25 mouse cellular contexts compared by ENCODE assay signal in genomic region chr9:77928769-77929168, GRCm38 (mm10). TPM values are rescaled to one million over a fixed set of nuclear protein-coding genes. Genes with fewer than 3 reads are reported as not detected.
A peak's percentile ranks its signal among the peaks of the same experiment; 100 is the strongest.
DNase-seq lines count a peak whose midpoint lies in the region; ATAC-seq lines count a peak whose summit lies in the region.
"Had no signal": no experiment of that assay in that cellular context is flagged by ENCODE, and none has a peak within 500 bp of the region (broad histone marks: within the 10 kb centered on the region; RNA-seq: fewer than 3 reads in every experiment).

No protein-coding gene starts in this region.

- H3K27me3 ChIP-seq in heart, embryonic 13.5 days (replicated peaks): no peaks in the 10 kb centered on the region
- no peaks in the 10 kb centered on the region for H3K27me3 ChIP-seq in embryonic facial prominence, embryonic 14.5 days (replicated peaks; ENCODE audit: control insufficient read depth, insufficient read depth, low read length)
- no peaks in the 10 kb centered on the region for H3K27me3 ChIP-seq in forebrain, embryonic 14.5 days (replicated peaks; ENCODE audit: control insufficient read depth, insufficient read depth, low read length)
- H3K27me3 ChIP-seq: forebrain, embryonic 13.5 days; kidney, embryonic 15.5 days; limb, embryonic 12.5 days; liver, embryonic 15.5 days; megakaryocyte, embryonic 14.5 days; Patski had no signal

- intact Hi-C loops in heart, postnatal 10 days (cut with DNase I): no loop called here

- H3K9me3 ChIP-seq in heart, embryonic 13.5 days: no peaks in the 10 kb centered on the region
- H3K9me3 ChIP-seq in embryonic facial prominence, embryonic 14.5 days (ENCODE audit: control insufficient read depth, low read length): no peaks in the 10 kb centered on the region
- H3K9me3 ChIP-seq in forebrain, embryonic 14.5 days (replicated peaks; ENCODE audit: control insufficient read depth, low read length): no peaks in the 10 kb centered on the region
- H3K9me3 ChIP-seq: forebrain, embryonic 13.5 days; kidney, embryonic 15.5 days; limb, embryonic 12.5 days; liver, embryonic 15.5 days; megakaryocyte, embryonic 14.5 days had no signal

- no peak overlapping the region for H3K4me3 ChIP-seq in heart, embryonic 13.5 days
- H3K4me3 ChIP-seq in embryonic facial prominence, embryonic 14.5 days (ENCODE audit: low read depth, low read length): no peak overlapping the region
- no peak overlapping the region for H3K4me3 ChIP-seq in forebrain, embryonic 14.5 days (ENCODE audit: low read depth, low read length)
- H3K4me3 ChIP-seq: forebrain, embryonic 13.5 days; kidney, embryonic 15.5 days; left cerebral cortex, adult 2 months; limb, embryonic 12.5 days; liver, embryonic 15.5 days; megakaryocyte, embryonic 14.5 days had no signal

- no peaks in the 10 kb centered on the region for H3K36me3 ChIP-seq in heart, embryonic 13.5 days
- H3K36me3 ChIP-seq in embryonic facial prominence, embryonic 14.5 days (ENCODE audit: control insufficient read depth, insufficient read depth, low read length): no peaks in the 10 kb centered on the region
- no peaks in the 10 kb centered on the region for H3K36me3 ChIP-seq in forebrain, embryonic 14.5 days (ENCODE audit: control insufficient read depth, insufficient read depth, low read length)
- H3K36me3 ChIP-seq: kidney, embryonic 15.5 days; limb, embryonic 12.5 days; liver, embryonic 15.5 days had no signal

- H3K4me1 ChIP-seq in heart, embryonic 13.5 days: peaks cover 89% of the 10 kb centered on the region
- H3K4me1 ChIP-seq in embryonic facial prominence, embryonic 14.5 days (ENCODE audit: control insufficient read depth, insufficient read depth, low read length): peaks cover 41% of the 10 kb centered on the region
- 0 out of 2 replicates have a peak, but pooled peaks cover 7% of the 10 kb centered on the region for H3K4me1 ChIP-seq in forebrain, embryonic 14.5 days (ENCODE audit: control insufficient read depth, insufficient read depth, low read length)

- H3K4me2 ChIP-seq in heart, embryonic 13.5 days: no peak overlapping the region
- H3K4me2 ChIP-seq in embryonic facial prominence, embryonic 14.5 days (ENCODE audit: low read depth, low read length): no peak overlapping the region
- H3K4me2 ChIP-seq in forebrain, embryonic 14.5 days (ENCODE audit: low read length): no peak overlapping the region
- H3K4me2 ChIP-seq: forebrain, embryonic 13.5 days; kidney, embryonic 15.5 days; limb, embryonic 12.5 days; liver, embryonic 15.5 days; lung, embryonic 14.5 days had no signal

- no peak for DNase-seq in heart, postnatal 10 days
- no peak for DNase-seq in embryonic facial prominence, embryonic 14.5 days (ENCODE audit: low spot score)
- no peak for DNase-seq in forebrain, embryonic 14.5 days (ENCODE audit: low spot score)
- DNase-seq: adrenal gland, adult 8-10 months; cerebellum, adult 11-12 months; cerebellum, adult 9-11 months; embryo, embryonic 11 days; gastrocnemius, postnatal 14 days; kidney, adult 11 months; lung, embryonic 14.5 days; lung, postnatal 36 days; midbrain, embryonic 14.5 days; thymus, postnatal 36 days had no signal

- no peak for ATAC-seq in heart, embryonic 13.5 days (ENCODE audit: extremely low read depth, insufficient number of reproducible peaks, low FRiP score, low TSS enrichment)
- ATAC-seq in CD4-positive, CD25-positive, alpha-beta regulatory T cell, adult 4 months: peak; percentile 60
- ATAC-seq in activated CD4-positive, CD25-positive, alpha-beta regulatory T cell, adult 4 months: peak; percentile 44
- ATAC-seq in embryonic facial prominence, embryonic 14.5 days (ENCODE audit: low read depth): no peak
- no peak for ATAC-seq in megakaryocyte, adult 5-6 weeks (ENCODE audit: poor library complexity, severe bottlenecking)
- ATAC-seq in forebrain, embryonic 14.5 days: no peak
- ATAC-seq: forebrain, embryonic 13.5 days; hindbrain, postnatal 0 days; Patski had no signal

- peak overlapping the region; percentile 19; the same call in 1 of the 2 replicates for H3K9ac ChIP-seq in heart, embryonic 13.5 days
- H3K9ac ChIP-seq in embryonic facial prominence, embryonic 14.5 days (ENCODE audit: low read depth, low read length): no peak overlapping the region
- no peak overlapping the region for H3K9ac ChIP-seq in forebrain, embryonic 14.5 days (ENCODE audit: low read length)
- H3K9ac ChIP-seq: forebrain, embryonic 13.5 days; kidney, embryonic 15.5 days; limb, embryonic 12.5 days; liver, embryonic 15.5 days; lung, embryonic 14.5 days had no signal

- WGBS in heart, embryonic 13.5 days: 68% methylated on average over 4 of the region's 4 CpGs
- 75% methylated on average over 4 of the region's 4 CpGs for WGBS in embryonic facial prominence, embryonic 14.5 days
- WGBS in forebrain, embryonic 14.5 days: 75% methylated on average over 4 of the region's 4 CpGs

- H3K27ac ChIP-seq in heart, embryonic 13.5 days (replicated peaks): no peak overlapping the region
- H3K27ac ChIP-seq in embryonic facial prominence, embryonic 14.5 days (replicated peaks; ENCODE audit: low read depth, low read length): 0 out of 2 replicates have a peak overlapping the region, but pooled peaks have one; percentile 21
- H3K27ac ChIP-seq in forebrain, embryonic 14.5 days (ENCODE audit: low read depth, low read length): no peak overlapping the region
- H3K27ac ChIP-seq: forebrain, embryonic 13.5 days; hindbrain, postnatal 0 days; kidney, embryonic 15.5 days; left cerebral cortex, adult 2 months; limb, embryonic 12.5 days; liver, embryonic 15.5 days had no signal

RNA-seq across cellular contexts. Expression of gene Elovl5, which starts 11.6 kb away (rescaled TPM):
- polyA plus RNA-seq in heart, embryonic 13.5 days (2015; fragmentation: Nextera tagmentation; extraction: Ambion mirVana): 65.2 and 69.6 TPM in 2 replicates
- total RNA-seq in heart, postnatal 10 days (2021): 10 to 100 TPM; 53.9 to 56.7 TPM
- 100 to 1,000 TPM; 173 to 183 TPM for polyA plus RNA-seq in CD4-positive, CD25-positive, alpha-beta regulatory T cell, adult 4 months (2017; shearing (Covaris generic))
- polyA plus RNA-seq in activated CD4-positive, CD25-positive, alpha-beta regulatory T cell, adult 4 months (2017; shearing (Covaris generic)): 100 to 1,000 TPM; 149 to 155 TPM
- 73.0 and 74.2 TPM in 2 replicates for polyA plus RNA-seq in embryonic facial prominence, embryonic 14.5 days (2014; fragmentation: Nextera tagmentation; extraction: Ambion mirVana)
- total RNA-seq in megakaryocyte, adult 5-6 weeks (2015): 45.0 and 49.3 TPM in 2 replicates
- 52.0 and 52.8 TPM in 2 replicates for total RNA-seq in megakaryocyte, adult 5-6 weeks (2017)
- polyA plus RNA-seq in forebrain, embryonic 14.5 days (2014; fragmentation: Nextera tagmentation; extraction: Ambion mirVana): 65.4 and 66.9 TPM in 2 replicates

Comparison
In these comparisons a context has a peak if more than half of its experiments do, and no peak if none do; other contexts are left out.
1. ATAC-seq: peak in CD4-positive, CD25-positive, alpha-beta regulatory T cell, adult 4 months (single experiment) and activated CD4-positive, CD25-positive, alpha-beta regulatory T cell, adult 4 months (single experiment); none in heart, embryonic 13.5 days (single experiment), embryonic facial prominence, embryonic 14.5 days (single experiment), megakaryocyte, adult 5-6 weeks (single experiment) and forebrain, embryonic 14.5 days (single experiment).